Mouse (Mus musculus) 3134 (cell line): Measurements from ENCODE around the gene St6gal1.
A peak's percentile ranks its signal among the peaks of the same experiment; 100 is the strongest.

Experiments used
- DNase-seq: peaks from one replicate; pipeline ENCODE4 v3.0.0-alpha.2; 2011; ENCODE audit warnings: low spot score; ENCODE audit not compliant: insufficient read length; ENCODE audit errors: extremely low read depth

Gene St6gal1

DNA sequence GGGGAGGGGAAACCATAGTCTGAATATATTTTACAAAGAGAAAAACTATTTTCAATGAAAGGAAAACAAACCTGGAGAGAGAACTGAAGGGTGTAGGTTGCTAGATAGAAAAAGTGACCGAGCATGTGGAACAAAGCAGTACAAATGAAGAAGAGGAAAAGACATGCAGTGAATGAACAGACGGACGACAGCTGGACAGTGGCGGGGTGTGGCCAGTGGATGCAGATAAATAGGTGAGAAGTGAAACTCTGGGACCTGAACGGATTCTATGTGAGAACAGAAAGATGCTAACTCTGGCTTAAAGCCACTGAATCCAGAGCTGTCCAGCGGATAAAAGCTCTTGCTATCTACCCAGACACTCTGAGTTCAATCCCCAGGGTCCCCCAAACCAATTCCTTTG is 25.2 kb downstream of the St6gal1 start:
- DNase-seq, result no peak

DNA sequence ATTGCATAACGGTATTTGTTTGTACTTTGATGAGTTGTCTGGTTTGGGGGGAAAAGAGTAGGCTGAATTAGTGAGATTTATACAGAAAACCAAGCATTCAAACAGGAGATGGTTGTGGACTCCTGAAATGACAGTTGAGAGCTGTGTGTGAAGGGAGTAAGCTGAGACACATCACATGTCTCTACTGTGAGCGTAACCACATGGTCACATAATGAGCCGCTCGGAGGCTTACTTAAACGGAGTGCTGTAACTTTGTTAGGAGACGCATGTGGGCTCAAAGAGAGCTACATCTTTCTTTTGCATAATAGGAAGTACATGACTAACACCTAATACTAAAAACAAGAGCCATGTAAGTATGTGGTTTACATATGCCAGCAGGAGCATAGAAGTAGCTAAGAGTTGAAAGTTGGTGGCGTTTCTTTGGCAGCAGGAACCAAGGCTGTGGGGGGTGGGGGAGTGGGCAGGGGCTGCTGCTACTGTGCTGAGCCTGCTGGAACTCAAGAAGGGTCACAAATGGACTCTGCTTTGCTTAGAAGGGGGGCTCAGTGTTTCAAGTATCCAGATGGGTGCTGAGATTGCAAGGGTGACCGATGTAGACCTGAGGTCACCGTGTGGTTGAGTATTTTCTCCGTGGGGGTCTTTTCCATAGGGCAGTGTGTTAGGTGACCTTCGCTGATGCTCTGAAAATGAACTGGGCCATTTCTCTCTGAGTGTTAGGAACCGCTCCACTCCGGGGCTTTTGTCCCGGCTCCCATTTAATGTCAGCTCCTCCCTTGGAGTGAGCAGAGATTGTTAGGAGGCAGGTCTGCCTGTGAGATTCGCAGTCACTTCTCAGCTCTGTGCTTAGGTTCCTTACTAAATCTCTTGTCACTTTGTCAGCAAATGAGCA is 26.3 kb downstream of the St6gal1 start:
- no peak for DNase-seq

DNA sequence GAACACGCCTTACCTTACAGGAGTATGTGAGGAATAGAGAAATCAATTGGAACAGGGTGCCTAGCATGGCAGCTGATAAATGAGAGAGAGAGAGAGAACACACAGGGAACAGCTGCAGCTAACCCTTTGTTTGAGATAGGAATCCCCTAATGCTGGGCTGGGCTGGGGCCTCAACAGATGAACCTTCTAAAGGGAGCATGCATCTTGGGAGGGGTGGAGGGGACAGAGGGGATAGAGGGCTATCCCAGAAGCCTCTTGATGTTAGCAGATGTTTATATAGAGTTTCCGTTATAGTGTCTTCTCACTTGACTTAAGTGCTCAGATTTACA is 26.9 kb downstream of the St6gal1 start:
- DNase-seq, result no peak

DNA sequence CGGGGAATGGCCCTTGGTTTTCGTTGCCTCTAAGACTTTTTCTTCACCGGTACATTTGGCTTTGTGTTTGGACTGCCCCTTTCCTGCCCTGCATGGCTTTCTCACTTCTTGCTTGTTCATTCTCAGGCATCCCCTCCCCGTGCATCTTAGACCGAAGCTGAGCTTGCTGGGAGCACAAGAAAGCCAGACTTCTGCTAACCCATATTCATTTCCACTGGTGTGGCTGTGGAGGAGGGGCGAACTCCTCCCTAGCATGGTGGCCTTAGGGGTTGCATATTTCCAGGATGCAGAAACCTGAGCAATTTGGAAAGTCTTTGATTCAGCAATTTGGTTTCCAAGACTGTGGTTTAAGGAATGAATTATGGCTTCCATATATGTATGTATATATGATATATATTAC is 29.1 kb downstream of the St6gal1 start:
- no peak for DNase-seq

DNA sequence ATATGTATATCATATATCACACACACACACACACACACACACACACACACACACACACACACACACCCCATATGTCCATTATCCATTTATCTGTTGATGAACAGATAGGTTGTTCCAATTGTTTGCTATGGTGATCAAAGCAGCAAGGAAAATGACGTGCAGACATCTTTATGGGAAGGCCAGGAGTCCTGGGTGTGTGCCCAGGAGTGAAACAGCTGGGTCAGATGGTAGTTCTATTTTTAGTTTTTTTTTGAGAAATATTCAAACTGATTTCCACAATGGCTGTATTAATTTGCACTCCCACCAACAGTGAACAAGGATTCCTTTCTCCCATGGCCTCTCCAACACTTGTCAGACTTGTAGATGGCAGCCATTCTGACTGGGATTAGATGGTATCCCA is 29.5 kb downstream of the St6gal1 start:
- DNase-seq, result no peak

DNA sequence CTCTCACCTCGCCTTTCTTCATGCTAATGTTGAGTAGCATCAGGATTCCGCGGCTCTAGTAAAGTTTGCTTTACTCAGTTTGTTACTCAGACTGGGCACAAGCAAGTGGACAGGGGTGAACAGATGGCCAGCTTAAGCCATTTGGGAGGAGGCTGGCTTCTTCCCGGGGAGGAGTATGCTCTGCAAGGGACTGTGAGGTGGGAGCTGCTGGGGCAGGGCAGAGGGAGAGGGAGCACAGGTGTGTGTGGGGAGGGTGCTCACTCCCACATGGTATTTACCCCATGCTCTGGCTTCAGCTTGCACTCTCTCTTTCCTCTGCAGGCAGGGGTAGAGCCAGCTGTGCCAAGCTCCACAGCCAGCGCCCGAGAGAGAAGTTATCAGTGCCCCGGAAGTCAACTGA is 32.1 kb downstream of the St6gal1 start:
- DNase-seq, result no peak

DNA sequence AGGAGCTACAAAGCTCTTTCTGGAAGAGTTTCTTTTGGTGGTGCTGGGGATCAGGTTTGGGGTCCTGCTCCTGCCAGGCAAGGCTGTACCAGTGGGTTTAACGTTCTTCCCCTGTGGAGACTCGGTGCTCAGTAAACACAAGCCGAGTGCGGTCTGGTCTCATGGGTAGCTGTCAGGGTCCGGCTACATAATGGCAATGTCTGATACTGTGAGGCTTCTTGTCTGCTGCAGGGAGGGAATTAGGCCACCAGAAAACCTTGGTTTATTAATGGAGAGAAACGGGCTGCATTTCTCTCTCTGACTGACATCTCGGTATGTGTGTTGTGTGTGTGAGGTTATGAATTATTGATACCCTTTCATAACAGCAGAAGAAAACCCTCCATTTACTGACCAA is 33.9 kb downstream of the St6gal1 start:
- DNase-seq, result no peak

DNA sequence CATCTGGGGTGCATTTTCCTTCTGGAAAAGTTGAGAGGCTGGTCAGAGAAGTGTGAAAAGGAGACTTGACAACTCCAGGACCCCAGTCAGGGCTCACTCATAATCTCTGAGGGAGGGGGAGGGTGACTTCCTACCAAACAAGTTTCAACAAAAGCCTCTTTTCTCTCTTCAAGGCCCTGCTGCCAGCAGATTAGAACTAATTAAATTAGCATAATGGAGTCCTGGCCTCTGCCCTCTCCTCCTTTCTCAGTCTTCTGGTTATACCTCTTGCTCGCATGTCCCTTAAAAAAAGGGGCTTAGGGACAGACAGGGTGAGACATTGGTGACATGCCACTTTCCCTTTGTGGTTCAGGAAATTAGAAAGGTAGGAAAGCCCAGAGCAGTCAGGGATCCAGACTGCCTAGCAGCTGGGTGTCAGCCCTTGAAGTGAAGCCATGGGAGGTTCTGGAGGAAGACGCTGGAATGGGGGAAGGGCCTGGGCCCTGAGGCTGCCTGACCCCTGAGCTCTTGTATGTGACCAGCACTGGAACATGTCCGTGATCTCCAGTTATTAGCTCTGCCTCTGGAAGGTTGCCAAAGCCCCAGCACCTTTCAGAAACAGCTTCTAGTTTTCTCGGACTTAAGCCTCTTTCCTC is 34.4 kb downstream of the St6gal1 start:
- no peak for DNase-seq

DNA sequence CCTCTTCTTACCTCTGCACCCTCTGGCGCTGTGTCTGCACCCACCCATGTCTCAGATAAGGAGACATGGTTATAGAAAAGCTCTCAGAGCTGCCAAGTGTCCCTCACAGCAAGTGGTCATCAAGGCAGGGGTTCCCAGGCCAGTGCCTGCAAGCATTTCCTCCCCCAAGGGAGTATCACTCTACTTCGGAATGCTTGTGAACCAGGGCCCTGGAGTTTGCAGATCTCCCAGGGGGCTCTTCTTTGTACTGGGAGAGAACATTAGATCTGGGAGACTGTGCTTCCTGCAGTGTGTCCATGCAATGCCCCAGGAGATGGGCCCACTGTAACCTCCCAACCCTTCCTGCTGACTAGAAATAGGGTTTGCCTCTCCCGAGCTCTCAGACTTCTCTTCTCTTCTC is 35.0 kb downstream of the St6gal1 start:
- DNase-seq, result no peak

DNA sequence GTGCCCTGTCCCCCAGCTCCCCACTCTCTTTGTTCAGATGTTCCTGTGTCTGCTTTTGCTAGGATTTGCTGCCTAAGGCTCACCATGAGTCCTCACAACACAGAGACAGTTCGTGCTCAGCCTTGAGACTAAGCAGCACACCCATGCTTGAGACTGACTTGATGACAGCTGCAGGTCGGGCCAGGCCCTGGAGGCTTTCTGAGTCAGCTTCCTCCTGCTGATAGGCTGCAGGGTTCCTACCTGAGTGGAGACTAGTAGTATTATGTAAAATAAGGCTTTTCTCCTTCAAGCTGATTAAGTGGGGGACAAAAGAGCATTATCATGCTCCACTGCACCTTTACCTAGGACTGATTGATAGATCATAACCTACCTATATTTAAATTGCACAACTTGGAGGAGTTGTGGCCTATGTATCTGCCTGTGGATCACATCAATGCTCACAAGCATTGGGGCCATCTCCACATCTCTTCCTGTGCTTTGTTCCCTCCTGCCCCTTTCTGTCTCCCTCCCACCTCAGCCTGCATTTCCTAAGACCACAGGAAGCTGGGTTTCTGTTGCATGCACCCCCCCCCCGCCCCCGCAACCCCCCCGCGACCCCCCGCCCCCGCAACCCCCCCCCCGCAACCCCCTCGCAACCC is 37.7 kb downstream of the St6gal1 start:
- DNase-seq, result no peak

DNA sequence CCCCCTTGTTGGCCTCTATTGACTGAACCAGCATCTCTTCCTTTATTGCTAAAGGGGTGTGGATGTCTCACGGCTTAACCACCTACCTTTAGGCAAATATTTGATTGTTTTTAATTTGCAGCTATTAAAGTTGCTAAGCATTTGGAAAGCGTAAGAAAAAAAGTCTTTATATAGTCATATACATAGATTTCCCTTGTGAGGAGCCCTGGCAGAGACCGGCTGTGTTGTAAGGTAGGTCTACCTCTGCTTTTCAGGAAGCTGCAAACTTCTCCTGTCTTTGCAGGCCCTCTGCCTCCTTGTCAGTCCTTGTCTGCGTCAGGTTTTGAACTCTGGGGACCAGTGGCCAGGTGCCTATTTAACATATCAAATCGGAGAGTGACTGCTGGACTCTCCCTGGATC is 38.3 kb downstream of the St6gal1 start:
- no peak for DNase-seq

DNA sequence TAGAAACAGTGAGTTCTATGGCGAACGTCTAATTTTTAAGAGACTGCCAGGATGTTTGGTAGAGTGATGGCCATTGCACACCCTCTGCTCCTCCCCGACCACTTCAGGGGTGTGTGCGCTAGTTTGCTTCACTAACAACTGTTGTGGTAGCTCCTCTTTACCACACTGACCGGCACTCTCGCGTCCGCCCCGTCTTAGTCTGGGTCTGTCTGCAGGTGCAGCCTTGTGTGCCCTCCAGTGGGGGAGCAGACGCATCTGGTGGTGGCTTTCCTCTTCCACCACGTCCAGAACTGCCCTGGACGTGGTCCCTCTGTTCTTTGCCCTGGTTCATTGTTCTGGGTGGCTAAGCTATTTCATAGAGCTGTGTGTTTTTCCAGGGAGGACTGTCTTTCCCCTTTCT is 40.5 kb downstream of the St6gal1 start:
- DNase-seq, result no peak

DNA sequence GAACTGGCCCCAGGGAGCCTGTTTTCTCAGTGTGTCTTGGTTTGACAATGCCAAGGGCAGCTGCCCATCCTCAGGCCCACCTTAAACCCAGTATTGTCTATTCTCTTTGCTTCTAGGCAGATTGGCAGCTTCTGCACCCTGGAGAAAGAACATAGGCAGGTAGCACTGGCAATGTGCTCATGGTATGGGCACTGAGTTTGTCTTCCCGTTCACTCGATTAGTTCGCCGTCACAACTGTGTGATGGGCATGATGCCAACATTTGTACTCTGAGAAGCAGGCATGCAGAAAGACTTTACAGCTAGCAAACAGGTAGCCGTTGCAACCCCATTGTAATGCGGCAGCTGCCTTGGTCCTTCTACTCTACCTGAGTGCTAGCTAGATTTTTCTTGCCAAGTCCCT is 40.9 kb downstream of the St6gal1 start:
- DNase-seq, result no peak

DNA sequence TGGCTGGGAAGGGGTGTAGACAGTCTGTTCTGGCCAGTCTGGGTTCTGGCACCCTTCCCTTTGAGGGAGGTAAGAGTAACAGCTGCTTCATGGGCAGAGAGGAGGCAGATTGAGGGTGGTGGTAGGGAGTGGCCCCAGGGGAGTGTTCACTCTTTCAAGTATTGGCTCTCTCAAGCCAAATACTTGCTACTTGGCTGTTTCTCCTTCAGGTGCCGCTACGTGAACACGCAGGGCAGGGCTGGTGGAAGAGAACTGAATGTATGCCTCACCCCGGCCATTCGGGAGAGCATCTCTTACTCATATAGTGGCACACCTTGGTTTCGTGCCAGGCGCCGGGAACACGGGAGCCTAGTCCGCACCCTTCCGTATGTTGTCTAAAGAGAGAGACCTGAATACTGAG is 41.8 kb downstream of the St6gal1 start:
- peak; percentile 67 for DNase-seq

DNA sequence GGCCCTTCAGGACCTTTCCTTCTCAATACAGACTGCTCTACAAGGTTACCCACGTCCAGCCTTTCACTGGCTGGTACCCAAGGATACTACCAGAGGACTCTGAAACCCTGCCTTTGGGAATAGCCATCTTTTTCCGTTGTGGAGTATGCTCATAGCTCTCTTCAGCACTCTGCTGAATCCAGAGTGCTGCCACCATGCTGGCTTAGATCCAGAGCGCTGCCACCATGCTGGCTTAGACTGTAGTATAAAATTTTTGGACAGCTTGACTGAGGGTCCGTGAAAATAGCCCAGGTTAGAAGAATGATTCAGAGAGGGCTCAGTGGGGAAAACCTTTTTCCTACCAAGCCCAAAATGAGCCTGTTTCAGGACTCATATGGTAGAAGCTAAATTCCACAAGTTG is 42.4 kb downstream of the St6gal1 start:
- no peak for DNase-seq

DNA sequence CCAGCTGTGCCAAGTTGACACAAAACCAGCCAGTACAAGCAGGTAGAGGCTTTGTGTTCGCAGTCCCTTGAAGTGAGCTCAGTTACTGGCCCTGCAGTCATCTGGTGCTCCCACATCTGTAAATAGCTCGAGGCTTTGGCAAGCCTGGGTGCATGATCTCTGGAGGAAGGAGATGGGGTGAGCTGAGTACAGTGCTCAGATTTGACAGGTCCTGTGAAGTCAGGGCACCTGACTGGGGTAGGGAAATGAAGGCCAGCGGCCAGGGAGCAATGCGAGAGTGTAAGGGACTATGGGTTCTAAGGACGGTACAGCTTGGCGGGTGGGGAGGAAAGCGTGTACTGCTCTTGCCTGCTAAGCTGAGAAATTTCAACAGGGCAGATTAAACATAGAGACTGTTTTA is 43.7 kb downstream of the St6gal1 start:
- DNase-seq, result no peak

DNA sequence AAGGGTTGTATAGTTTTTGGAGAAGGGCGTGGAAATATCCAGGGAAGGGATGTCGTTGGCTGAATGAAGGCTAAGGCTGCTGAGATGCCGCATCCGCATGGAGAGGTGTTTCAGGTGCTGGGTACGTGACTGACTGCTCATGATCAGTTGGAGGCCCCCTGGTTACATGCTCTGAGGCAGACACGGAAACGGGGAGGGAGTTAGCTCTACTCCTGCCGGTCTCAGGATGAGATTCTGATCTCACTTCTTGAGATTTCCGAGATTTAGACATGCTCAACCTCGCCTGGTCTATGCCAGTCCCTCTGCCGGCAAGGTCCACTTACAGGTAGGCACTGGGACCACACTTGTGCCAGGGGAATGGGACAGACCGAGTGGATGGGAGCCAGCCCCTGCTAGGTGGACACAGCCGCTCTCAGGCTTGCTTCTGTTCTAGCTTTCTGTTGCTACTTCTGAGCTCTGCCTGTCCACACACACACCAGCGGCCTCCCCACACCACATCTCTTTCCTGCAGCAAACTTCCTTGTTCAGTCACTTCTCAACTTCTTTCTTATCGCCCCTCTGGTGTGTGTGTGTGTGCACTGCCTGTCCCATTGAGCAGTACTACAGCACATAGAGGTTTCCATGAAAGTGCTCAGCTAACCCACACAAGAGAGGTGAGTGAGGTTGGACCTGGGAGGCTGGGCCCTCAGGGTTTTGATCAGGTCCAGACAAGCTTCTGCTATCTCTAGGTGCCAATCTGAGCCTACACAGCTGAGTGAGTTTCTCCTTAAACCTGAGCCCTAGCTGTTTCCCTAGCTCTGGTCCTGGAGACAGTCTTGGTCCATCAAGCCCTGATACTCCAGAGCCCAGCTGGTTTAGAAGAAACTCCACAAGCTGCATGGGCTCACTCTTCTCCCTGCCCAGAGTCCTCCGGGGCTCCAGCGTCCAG is 44.8 kb downstream of the St6gal1 start:
- no peak for DNase-seq

DNA sequence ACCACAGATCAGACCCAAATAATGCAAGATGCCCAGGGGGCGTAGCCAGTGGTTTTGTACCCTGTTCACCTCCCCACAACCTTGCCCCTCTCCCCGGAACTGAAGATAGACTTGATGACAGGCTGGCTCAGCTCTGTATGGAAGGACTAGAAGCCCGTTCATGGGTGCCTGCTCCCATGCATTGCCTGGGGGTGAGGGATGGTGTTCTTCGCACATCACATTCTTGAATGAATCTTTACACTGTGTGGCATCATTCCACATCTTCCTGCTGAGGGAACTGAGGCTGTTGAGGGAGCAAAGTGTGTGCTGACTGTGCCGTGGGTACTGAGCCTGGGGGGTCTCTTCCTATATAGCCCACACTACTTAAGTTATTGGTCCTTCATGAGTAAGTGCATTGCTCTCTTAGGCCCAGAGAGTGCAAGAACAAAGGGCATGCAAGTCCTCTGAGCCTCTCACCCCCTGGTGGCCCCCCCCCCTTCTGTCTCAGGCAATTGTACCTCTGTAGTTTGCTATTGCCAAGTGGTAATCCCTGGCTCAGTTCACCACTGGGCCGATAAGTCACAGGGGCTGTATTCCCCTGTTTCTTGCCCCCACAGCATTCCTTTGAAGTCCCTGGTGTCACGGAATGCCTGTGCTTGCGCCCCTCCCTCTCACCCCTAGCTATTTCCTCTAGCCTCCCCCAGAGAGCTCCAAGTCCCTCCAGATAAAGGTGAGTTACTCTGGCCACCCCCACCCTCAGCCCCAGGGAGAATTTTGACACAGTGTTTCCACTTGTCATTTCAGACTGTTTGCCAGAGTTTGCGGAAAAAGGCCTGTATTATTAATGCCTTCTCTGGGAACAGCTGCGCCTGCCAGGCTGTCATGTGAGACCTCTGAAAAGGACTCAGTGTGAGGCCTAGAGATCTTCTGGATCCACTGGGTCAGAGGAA is 45.7 kb downstream of the St6gal1 start:
- no peak for DNase-seq

DNA sequence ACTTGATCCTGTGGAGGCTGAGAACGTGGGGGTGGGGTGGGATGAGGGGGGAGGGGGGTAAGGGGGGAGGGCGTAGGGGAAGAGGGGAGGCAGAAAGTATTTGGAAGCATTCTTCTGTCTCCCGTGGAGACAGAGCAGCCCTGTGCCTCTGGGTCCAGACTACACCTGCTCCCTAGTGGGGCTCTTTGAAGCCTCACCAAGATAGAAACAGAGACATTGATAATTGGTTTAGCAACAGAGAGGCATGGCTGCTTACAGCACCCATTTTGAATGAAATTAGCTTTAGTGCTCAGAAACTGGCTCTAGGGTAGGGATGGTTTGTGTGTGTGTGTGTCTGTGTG is 46.3 kb downstream of the St6gal1 start:
- no peak for DNase-seq
